Mouse (Mus musculus): Measurements from ENCODE around the gene Olfr785.
"Not testable (repeated sequence)": the region's sequence is repeated elsewhere in the genome, so short reads cannot be mapped to it uniquely, and the experiment has no call there.

Gene Olfr785

GRCm38 (mm10) chr10:129405126-129405525, at the start of gene Olfr785:
TSS of gene Olfr785 (plus strand) at chr10:129405426.
- DNase-seq, result no peak

DNA sequence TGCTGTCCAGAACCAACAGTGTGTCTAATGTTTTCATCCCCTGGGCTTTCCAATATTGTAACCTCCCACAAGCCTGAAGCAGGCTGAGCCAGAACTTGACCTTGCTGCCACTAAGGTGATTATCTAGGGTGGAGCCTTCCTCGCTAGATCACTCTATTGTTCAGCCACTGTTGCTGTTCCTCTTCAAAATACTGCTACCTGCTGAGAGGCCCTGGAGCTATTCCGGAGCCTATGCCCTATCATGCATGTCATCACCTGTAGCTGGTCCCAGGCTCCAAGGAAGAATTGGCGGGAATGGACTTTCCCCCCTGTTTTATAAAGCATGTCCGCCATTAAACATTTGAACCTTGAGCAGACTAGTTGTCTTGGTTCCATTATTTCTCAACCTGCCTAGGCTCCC, 48.7 kb upstream of the Olfr785 start:
- not testable (repeated sequence) for DNase-seq

DNA sequence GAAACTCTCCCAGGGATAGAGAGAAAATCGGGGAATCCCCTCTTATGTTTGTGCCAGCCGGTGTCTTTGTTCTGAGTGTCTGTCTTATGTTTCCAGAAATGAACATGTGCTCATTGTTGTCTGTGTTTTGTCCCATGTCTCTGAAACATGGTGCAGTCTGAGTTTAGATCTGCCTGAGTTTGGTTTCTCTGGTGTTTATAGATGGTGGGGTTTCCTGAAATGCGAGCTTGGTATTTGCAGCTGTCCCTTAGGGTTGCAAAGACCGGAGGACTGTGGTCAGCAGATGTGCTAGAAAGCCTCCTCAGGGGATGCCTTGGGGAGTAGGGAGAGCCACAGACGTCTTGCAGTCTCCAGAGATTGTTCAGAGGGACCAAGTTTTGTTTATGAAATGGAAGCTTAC, 47.9 kb upstream of the Olfr785 start:
- no peak for DNase-seq

- not testable (repeated sequence) for DNase-seq
Measured at GRCm38 (mm10) chr10:129374051-129374450, 31.2 kb upstream of the Olfr785 start.

GRCm38 (mm10) chr10:129383783-129384182, 21.4 kb upstream of the Olfr785 start, which contains the start of gene Olfr784:
TSS of gene Olfr784 (plus strand) at chr10:129384083.
- DNase-seq, result no peak

- DNase-seq, result no peak
Measured at GRCm38 (mm10) chr10:129400892-129401291, 4.3 kb upstream of the Olfr785 start.

- no peak for DNase-seq
Measured at GRCm38 (mm10) chr10:129427006-129427405, 21.8 kb downstream of the Olfr785 start, which contains the start of gene Olfr786. TSS of gene Olfr786 (plus strand) at chr10:129427306.

Data from right cerebral cortex, postnatal 14 days (tissue).